Mouse (Mus musculus) embryonic fibroblast, embryonic 13.5 days (primary cell): ENCODE measurements at regions not wholly inside any gene's neighbourhood (a gene's known extent, or its start where the extent isn't known, plus 50 kb on each side); places are given as distances from the start of the nearest gene placed in this dataset.

ENCODE experiments used
- CTCF ChIP-seq: IDR thresholded peaks from 2 replicates; pipeline ENCODE4 v1.5.1; 2011; ENCODE audit warnings: mild to moderate bottlenecking, control low read depth, low read length, moderate library complexity, borderline replicate concordance; ENCODE audit not compliant: insufficient read depth
- POLR2A ChIP-seq: IDR thresholded peaks from 2 replicates; pipeline ENCODE4 v1.6.1; 2011; ENCODE audit warnings: low read depth, mild to moderate bottlenecking, control low read depth, low read length, moderate library complexity

GRCm38 (mm10) chr12:71580532-71581290, 250.2 kb upstream of the Daam1 start:
- no peak for TF ChIP-seq POLR2A
- TF ChIP-seq CTCF = no peak
